Mouse (Mus musculus) forebrain, embryonic 16.5 days (tissue): ENCODE measurements at regions not wholly inside any gene's neighbourhood (a gene's known extent, or its start where the extent isn't known, plus 50 kb on each side); places are given as distances from the start of the nearest gene placed in this dataset.

Experiments
- ATAC-seq: fragments of 200-750 bp; cut with Nextera tagmentation; 2 replicates; pipeline ENCODE4 v1.8.0; 2017; ENCODE audit warnings: mild to moderate bottlenecking, moderate library complexity
- H3K27ac ChIP-seq: fragments of 300-500 bp; sonication (generic); 2 replicates; pipeline ENCODE4 v1.5.1; 2014; ENCODE audit warnings: low read length, control low read depth
- H3K27me3 ChIP-seq: fragments of 300-500 bp; sonication (generic); replicated peaks from 2 replicates; pipeline ENCODE4 v1.6.1; 2014; ENCODE audit warnings: low read length; ENCODE audit not compliant: control insufficient read depth, insufficient read depth
- H3K36me3 ChIP-seq: fragments of 300-500 bp; sonication (generic); 2 replicates; pipeline ENCODE4 v1.6.1; 2014; ENCODE audit not compliant: control insufficient read depth, insufficient read depth
- H3K4me1 ChIP-seq: fragments of 300-500 bp; sonication (generic); replicated peaks from 2 replicates; pipeline ENCODE4 v1.6.1; 2014; ENCODE audit warnings: low read length; ENCODE audit not compliant: control insufficient read depth, insufficient read depth
- H3K4me2 ChIP-seq: fragments of 300-500 bp; sonication (generic); 2 replicates; pipeline ENCODE4 v1.6.1; 2014; ENCODE audit warnings: mild to moderate bottlenecking, low read length, control low read depth
- H3K4me3 ChIP-seq: fragments of 300-500 bp; sonication (generic); replicated peaks from 2 replicates; pipeline ENCODE4 v1.5.1; 2014; ENCODE audit warnings: mild to moderate bottlenecking, low read length, control low read depth
- H3K9ac ChIP-seq: fragments of 300-500 bp; sonication (generic); replicated peaks from 2 replicates; pipeline ENCODE4 v1.6.1; 2014; ENCODE audit warnings: low read depth, low read length, control low read depth
- H3K9me3 ChIP-seq: fragments of 300-500 bp; sonication (generic); 2 replicates; pipeline ENCODE4 v1.6.1; 2016; ENCODE audit warnings: low read length; ENCODE audit not compliant: control insufficient read depth
- WGBS: fragments of 180-500 bp; shearing (Covaris S2); extraction: QIAGEN DNeasy Blood & Tissue Kit; methylation state at CpG from one replicate; pipeline ENCODE4 v1.1.7; 2014; 5-methylcytosine and 5-hydroxymethylcytosine counted together

- H3K27me3 ChIP-seq = no peaks in the 10 kb centered on the region
- WGBS = 13% methylated on average over 5 of the region's 5 CpGs
- H3K36me3 ChIP-seq = no peaks in the 10 kb centered on the region
- no peaks in the 10 kb centered on the region for H3K9me3 ChIP-seq
- peak; percentile 76 for ATAC-seq
- H3K4me3 ChIP-seq = no peak overlapping the region
- peaks cover 4% of the 10 kb centered on the region for H3K4me1 ChIP-seq
- no peak overlapping the region for H3K9ac ChIP-seq
- H3K27ac ChIP-seq = no peak overlapping the region
- no peak overlapping the region for H3K4me2 ChIP-seq
Observed at GRCm38 (mm10) chr10:119395048-119395447, 58.6 kb upstream of the Grip1 start.

GRCm38 (mm10) chr10:119387924-119388323 lies 65.7 kb upstream of the Grip1 start:
- no peak overlapping the region for H3K27ac ChIP-seq
- no peaks in the 10 kb centered on the region for H3K36me3 ChIP-seq
- ATAC-seq = no peak
- no peaks in the 10 kb centered on the region for H3K4me1 ChIP-seq
- H3K27me3 ChIP-seq = no peaks in the 10 kb centered on the region
- H3K9me3 ChIP-seq = no peaks in the 10 kb centered on the region
- H3K9ac ChIP-seq = no peak overlapping the region
- WGBS = 89% methylated on average over 3 of the region's 3 CpGs
- H3K4me3 ChIP-seq = no peak overlapping the region
- no peak overlapping the region for H3K4me2 ChIP-seq

GRCm38 (mm10) chr10:119382257-119382656 lies 71.4 kb upstream of the Grip1 start:
- Histone ChIP-seq H3K36me3 (no peaks in the 10 kb centered on the region), H3K9me3 (no peaks in the 10 kb centered on the region), H3K4me3 (no peak overlapping the region), H3K9ac (no peak overlapping the region), H3K27me3 (no peaks in the 10 kb centered on the region), H3K4me1 (no peaks in the 10 kb centered on the region), H3K4me2 (no peak overlapping the region), H3K27ac (no peak overlapping the region)
- 86% methylated on average over 11 of the region's 11 CpGs for WGBS
- no peak for ATAC-seq

GRCm38 (mm10) chr10:119368566-119368965 lies 85.1 kb upstream of the Grip1 start:
- H3K4me2 ChIP-seq = no peak overlapping the region
- no peaks in the 10 kb centered on the region for H3K4me1 ChIP-seq
- H3K27ac ChIP-seq = no peak overlapping the region
- H3K36me3 ChIP-seq = no peaks in the 10 kb centered on the region
- H3K9ac ChIP-seq = no peak overlapping the region
- H3K4me3 ChIP-seq = no peak overlapping the region
- WGBS = 61% methylated on average over 5 of the region's 5 CpGs
- H3K27me3 ChIP-seq = no peaks in the 10 kb centered on the region
- ATAC-seq = no peak
- H3K9me3 ChIP-seq = no peaks in the 10 kb centered on the region

GRCm38 (mm10) chr10:119363616-119364015 lies 90.0 kb upstream of the Grip1 start:
- Histone ChIP-seq H3K4me2 (no peak overlapping the region), H3K9me3 (no peaks in the 10 kb centered on the region), H3K4me1 (no peaks in the 10 kb centered on the region), H3K36me3 (no peaks in the 10 kb centered on the region), H3K27me3 (no peaks in the 10 kb centered on the region), H3K4me3 (no peak overlapping the region), H3K9ac (no peak overlapping the region), H3K27ac (no peak overlapping the region)
- 44% methylated on average over 3 of the region's 3 CpGs for WGBS
- ATAC-seq = no peak

GRCm38 (mm10) chr10:119358730-119359292 lies 94.8 kb upstream of the Grip1 start:
- Histone ChIP-seq H3K27ac (no peak overlapping the region), H3K27me3 (no peaks in the 10 kb centered on the region), H3K9me3 (no peaks in the 10 kb centered on the region), H3K4me2 (no peak overlapping the region), H3K4me3 (no peak overlapping the region), H3K36me3 (no peaks in the 10 kb centered on the region), H3K4me1 (no peaks in the 10 kb centered on the region), H3K9ac (no peak overlapping the region)
- WGBS = 61% methylated on average over 7 of the region's 7 CpGs
- peak; percentile 62 for ATAC-seq

GRCm38 (mm10) chr10:119342317-119343114 lies 102.7 kb upstream of the Cand1 start:
- Histone ChIP-seq H3K4me2 (no peak overlapping the region), H3K36me3 (no peaks in the 10 kb centered on the region), H3K9me3 (no peaks in the 10 kb centered on the region), H3K9ac (no peak overlapping the region), H3K27ac (no peak overlapping the region), H3K4me3 (no peak overlapping the region), H3K27me3 (no peaks in the 10 kb centered on the region), H3K4me1 (no peaks in the 10 kb centered on the region)
- WGBS = 86% methylated on average over 13 of the region's 13 CpGs
- no peak for ATAC-seq

- H3K9ac ChIP-seq = no peak overlapping the region
- H3K36me3 ChIP-seq = no peaks in the 10 kb centered on the region
- 68% methylated on average over 8 of the region's 8 CpGs for WGBS
- no peaks in the 10 kb centered on the region for H3K27me3 ChIP-seq
- H3K9me3 ChIP-seq = no peaks in the 10 kb centered on the region
- H3K4me3 ChIP-seq = no peak overlapping the region
- H3K4me2 ChIP-seq = no peak overlapping the region
- H3K4me1 ChIP-seq = no peaks in the 10 kb centered on the region
- ATAC-seq = no peak
- no peak overlapping the region for H3K27ac ChIP-seq
Observed at GRCm38 (mm10) chr10:119340323-119340722, 100.5 kb upstream of the Cand1 start.

- Histone ChIP-seq H3K9me3 (no peaks in the 10 kb centered on the region), H3K4me2 (no peak overlapping the region), H3K4me3 (no peak overlapping the region), H3K9ac (no peak overlapping the region), H3K27me3 (no peaks in the 10 kb centered on the region), H3K27ac (no peak overlapping the region), H3K4me1 (no peaks in the 10 kb centered on the region), H3K36me3 (no peaks in the 10 kb centered on the region)
- ATAC-seq = no peak
- WGBS = 42% methylated on average over 6 of the region's 6 CpGs
Observed at GRCm38 (mm10) chr10:119326912-119327311, 87.1 kb upstream of the Cand1 start.
